Mouse (Mus musculus) myocyte (in vitro differentiated cells): ENCODE measurements around the gene Cdpf1. TPM values are rescaled to one million over a fixed set of nuclear protein-coding genes. Genes with fewer than 3 reads are reported as not detected.

Experiments
- H3K27me3 ChIP-seq: one replicate; pipeline ENCODE4 v1.6.1; 2011; ENCODE audit not compliant: control insufficient read depth, insufficient read depth, insufficient read length
- H3K36me3 ChIP-seq: one replicate; pipeline ENCODE4 v1.6.1; 2011; ENCODE audit not compliant: control insufficient read depth, insufficient read depth
- H3K4me2 ChIP-seq: one replicate; pipeline ENCODE4 v1.6.1; 2011; ENCODE audit warnings: low read depth, control low read depth
- H3K4me3 ChIP-seq: one replicate; pipeline ENCODE4 v1.5.1; 2011; ENCODE audit warnings: mild to moderate bottlenecking, control low read depth, moderate library complexity
- H3K79me2 ChIP-seq: one replicate; pipeline ENCODE4 v1.6.1; 2011; ENCODE audit not compliant: control insufficient read depth, insufficient read depth
- H3ac ChIP-seq: one replicate; pipeline ENCODE4 v1.6.1; 2011; ENCODE audit not compliant: control insufficient read depth, insufficient read length
- POLR2A ChIP-seq: IDR thresholded peaks from one replicate; pipeline ENCODE4 v1.6.1; 2011; ENCODE audit warnings: low read depth, mild to moderate bottlenecking, control low read depth, moderate library complexity; ENCODE audit not compliant: insufficient read length
- POLR2AphosphoS2 ChIP-seq: IDR thresholded peaks from one replicate; pipeline ENCODE4 v1.6.1; 2011; ENCODE audit warnings: low read depth, control low read depth; ENCODE audit not compliant: insufficient read length
- polyA plus RNA-seq: library from polyadenylated mRNA; unstranded; fragments of >200 nt; fragmentation: generic; extraction: Trizol; gene quantifications from one replicate; pipeline ENCODE4 v1.2.1, GENCODE M21; 2012; ENCODE audit warnings: missing spikeins

The Cdpf1 gene
- polyA plus RNA-seq, 1 experiment: 25.1 TPM

- Histone ChIP-seq H3K36me3 (no peaks in the 10 kb centered on the region), H3K27me3 (peaks cover 3% of the 10 kb centered on the region), H3K4me3 (no peak overlapping the region), H3K4me2 (no peak overlapping the region), H3K79me2 (no peaks in the 10 kb centered on the region), H3ac (no peak overlapping the region)
- TF ChIP-seq POLR2A (no peak), POLR2AphosphoS2 (no peak)
Observed at GRCm38 (mm10) chr15:85757768-85758167, 53.7 kb downstream of the Cdpf1 start.

Other genes with a start within 250 kb of the Cdpf1 start
- gene Wnt7b, start 229.2 kb downstream of the Cdpf1 start, polyA plus RNA-seq: 7.9 TPM
- gene Ppara, start 76.7 kb downstream of the Cdpf1 start, polyA plus RNA-seq: 0.12 TPM
- gene Pkdrej, start 10.0 kb upstream of the Cdpf1 start, polyA plus RNA-seq: not detected
- 0.12 TPM for gene Ttc38, start 20.6 kb upstream of the Cdpf1 start, polyA plus RNA-seq
- gene Gtse1, start 48.0 kb upstream of the Cdpf1 start, polyA plus RNA-seq: 18.0 TPM
- 21.4 TPM for gene Trmu, start 67.6 kb upstream of the Cdpf1 start, polyA plus RNA-seq
- 0.06 TPM for gene Celsr1, start 222.1 kb upstream of the Cdpf1 start, polyA plus RNA-seq
- gene Gramd4, start 246.0 kb upstream of the Cdpf1 start, polyA plus RNA-seq: 15.0 TPM